Mouse (Mus musculus): Measurements from ENCODE around the gene Ucn2. TPM values are rescaled to one million over a fixed set of nuclear protein-coding genes. Genes with fewer than 3 reads are reported as not detected.

The Ucn2 gene
- polyA plus RNA-seq, 1 experiment from 2014 or later, result not detected

DNA sequence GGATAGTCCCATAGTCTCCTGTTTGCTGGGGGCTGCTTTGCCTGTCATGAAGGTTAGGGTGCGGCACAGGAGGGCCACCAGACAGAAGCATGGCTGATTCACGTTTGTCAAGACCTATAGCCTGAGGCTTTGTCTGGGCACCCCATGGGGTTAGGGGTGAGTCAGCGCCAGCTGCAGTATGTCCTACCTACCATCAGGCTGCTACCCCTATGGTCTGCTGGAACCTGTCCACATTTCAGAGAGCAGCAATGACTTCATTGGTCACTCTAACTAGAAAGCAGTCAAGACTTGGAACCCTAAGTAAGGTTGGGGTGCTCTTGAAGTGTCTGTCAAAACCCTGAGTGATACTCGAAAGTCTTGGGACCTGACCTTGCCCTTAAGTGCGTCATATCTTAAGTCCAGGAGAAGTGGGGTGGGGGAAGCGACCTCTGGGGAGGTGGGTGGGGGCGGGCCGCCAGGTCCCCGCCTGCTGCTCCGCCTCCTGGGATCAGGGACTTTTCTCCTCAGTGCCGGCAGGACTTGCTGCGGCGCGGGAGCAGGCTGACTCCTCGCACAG is 32.7 kb upstream of the Ucn2 start, which contains the start of gene Col7a1:
Gene Col7a1, plus strand, starts transcription at position 506 of the 556 bp plus-strand sequence.
- Histone ChIP-seq H3K9ac (ENCODE audit: low read length) (peak within 1 kb of the TSS; percentile 48), H3K36me3 (ENCODE audit: control insufficient read depth, insufficient read depth, low read length) (peaks cover 28% of the 10 kb centered on the region), H3K27ac (replicated peaks in 1 of 2; ENCODE audit: control insufficient read depth in 1 of 2, insufficient read depth in 1 of 2, low read depth in 2 of 2, low read length in 2 of 2) (no peak within 1 kb of the TSS), H3K4me1 (ENCODE audit: control insufficient read depth in 2 of 2, insufficient read depth in 2 of 2, low read length in 2 of 2) (peaks cover 14 to 34% of the 10 kb centered on the region in 2 experiments; a peak in 3 of 4 replicates), H3K4me3 (ENCODE audit: control insufficient read depth in 1 of 2, insufficient read depth in 1 of 2, low read depth in 1 of 2, low read length in 2 of 2) (peak within 1 kb of the TSS; percentile 30), H3K27me3 (ENCODE audit: control insufficient read depth, insufficient read depth, low read length) (peaks cover 17% of the 10 kb centered on the region), H3K9me3 (ENCODE audit: control insufficient read depth, low read length) (no peaks in the 10 kb centered on the region), H3K4me2 (ENCODE audit: low read length) (peak within 1 kb of the TSS; percentile 58)
- ATAC-seq (ENCODE audit: insufficient number of reproducible peaks, insufficient read depth, low FRiP score, low read depth), result no peak
- WGBS, result 10% methylated on average over 14 of the region's 15 CpGs

DNA sequence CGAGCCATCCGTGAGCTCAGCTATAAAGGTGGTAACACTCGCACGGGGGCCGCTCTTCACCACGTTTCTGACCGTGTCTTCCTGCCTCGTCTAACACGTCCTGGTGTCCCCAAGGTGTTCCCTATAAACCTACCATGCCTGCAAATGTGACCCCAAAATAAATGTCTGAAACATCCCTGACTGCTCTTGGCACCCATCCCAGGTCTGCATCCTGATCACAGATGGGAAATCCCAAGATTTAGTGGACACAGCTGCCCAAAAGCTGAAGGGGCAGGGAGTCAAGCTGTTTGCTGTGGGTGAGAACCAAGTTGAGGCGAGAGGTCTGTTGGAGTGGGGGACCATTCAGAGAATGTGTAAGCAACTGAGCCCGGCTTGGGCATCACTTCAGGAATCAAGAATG is 30.6 kb upstream of the Ucn2 start:
- no peak for ATAC-seq (ENCODE audit: insufficient number of reproducible peaks, insufficient read depth, low FRiP score, low read depth)
- Histone ChIP-seq H3K27ac (replicated peaks in 1 of 2; ENCODE audit: control insufficient read depth in 1 of 2, insufficient read depth in 1 of 2, low read depth in 2 of 2, low read length in 2 of 2) (no peak overlapping the region), H3K4me2 (ENCODE audit: low read length) (no peak overlapping the region), H3K27me3 (ENCODE audit: control insufficient read depth, insufficient read depth, low read length) (peaks cover 17% of the 10 kb centered on the region), H3K9me3 (ENCODE audit: control insufficient read depth, low read length) (no peaks in the 10 kb centered on the region), H3K4me1 (ENCODE audit: control insufficient read depth in 2 of 2, insufficient read depth in 2 of 2, low read length in 2 of 2) (peaks cover 3 to 15% of the 10 kb centered on the region in 2 experiments; a peak in 2 of 4 replicates), H3K36me3 (ENCODE audit: control insufficient read depth, insufficient read depth, low read length) (peaks cover 7% of the 10 kb centered on the region), H3K4me3 (ENCODE audit: control insufficient read depth in 1 of 2, insufficient read depth in 1 of 2, low read depth in 1 of 2, low read length in 2 of 2) (no peak overlapping the region), H3K9ac (ENCODE audit: low read length) (no peak overlapping the region)
- 89% methylated on average over 11 of the region's 11 CpGs for WGBS

DNA sequence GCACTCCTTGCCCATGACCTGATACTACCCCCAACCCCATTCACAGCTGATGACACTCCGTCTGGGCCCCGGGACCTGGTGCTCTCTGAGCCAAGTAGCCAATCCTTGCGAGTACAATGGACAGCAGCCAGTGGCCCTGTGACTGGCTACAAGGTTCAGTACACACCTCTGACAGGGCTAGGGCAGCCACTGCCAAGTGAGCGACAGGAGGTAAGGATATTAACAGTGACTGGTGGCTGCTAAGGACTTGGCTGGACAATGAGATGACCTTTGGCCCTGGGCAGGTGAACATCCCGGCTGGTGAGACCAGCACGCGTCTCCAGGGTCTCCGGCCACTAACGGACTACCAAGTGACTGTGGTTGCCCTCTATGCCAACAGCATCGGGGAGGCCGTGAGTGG is 30.0 kb upstream of the Ucn2 start:
- Histone ChIP-seq H3K9ac (ENCODE audit: low read length) (no peak overlapping the region), H3K4me3 (ENCODE audit: control insufficient read depth in 1 of 2, insufficient read depth in 1 of 2, low read depth in 1 of 2, low read length in 2 of 2) (no peak overlapping the region), H3K36me3 (ENCODE audit: control insufficient read depth, insufficient read depth, low read length) (0 out of 2 replicates have a peak, but pooled peaks cover 2% of the 10 kb centered on the region), H3K4me1 (ENCODE audit: control insufficient read depth in 2 of 2, insufficient read depth in 2 of 2, low read length in 2 of 2) (peaks cover 2 to 14% of the 10 kb centered on the region in 2 experiments; a peak in 2 of 4 replicates), H3K9me3 (ENCODE audit: control insufficient read depth, low read length) (no peaks in the 10 kb centered on the region), H3K27ac (replicated peaks in 1 of 2; ENCODE audit: control insufficient read depth in 1 of 2, insufficient read depth in 1 of 2, low read depth in 2 of 2, low read length in 2 of 2) (no peak overlapping the region), H3K27me3 (ENCODE audit: control insufficient read depth, insufficient read depth, low read length) (peaks cover 17% of the 10 kb centered on the region), H3K4me2 (ENCODE audit: low read length) (no peak overlapping the region)
- 84% methylated on average over 11 of the region's 11 CpGs for whole genome bisulfite sequencing
- ATAC-seq (ENCODE audit: insufficient number of reproducible peaks, insufficient read depth, low FRiP score, low read depth), result no peak

DNA sequence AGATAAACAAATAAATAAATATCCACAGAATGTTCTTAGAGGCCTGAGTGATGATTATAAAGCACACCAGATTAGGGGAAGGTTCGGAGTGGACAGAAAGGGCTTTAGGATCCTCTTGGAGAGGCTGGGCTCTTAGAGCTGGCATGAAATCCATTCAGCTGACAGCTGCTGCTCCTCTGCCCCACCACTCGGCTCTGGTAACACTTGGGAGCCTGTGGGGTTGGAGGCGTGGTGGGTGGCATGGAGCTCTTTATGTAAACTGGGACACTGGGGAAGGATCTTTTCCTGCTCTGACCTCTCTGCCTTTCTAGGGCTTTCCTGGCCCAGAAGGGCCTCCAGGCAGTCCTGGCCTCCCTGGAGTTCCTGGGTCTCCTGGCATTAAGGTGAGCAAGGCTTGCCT is 22.2 kb upstream of the Ucn2 start:
- Histone ChIP-seq H3K36me3 (ENCODE audit: control insufficient read depth, insufficient read depth, low read length) (no peaks in the 10 kb centered on the region), H3K27me3 (ENCODE audit: control insufficient read depth, insufficient read depth, low read length) (no peaks in the 10 kb centered on the region), H3K4me1 (ENCODE audit: control insufficient read depth in 2 of 2, insufficient read depth in 2 of 2, low read length in 2 of 2) (no peaks in the 10 kb centered on the region), H3K4me2 (ENCODE audit: low read length) (no peak overlapping the region), H3K9me3 (ENCODE audit: control insufficient read depth, low read length) (no peaks in the 10 kb centered on the region), H3K4me3 (ENCODE audit: control insufficient read depth in 1 of 2, insufficient read depth in 1 of 2, low read depth in 1 of 2, low read length in 2 of 2) (no peak overlapping the region), H3K27ac (replicated peaks in 1 of 2; ENCODE audit: control insufficient read depth in 1 of 2, insufficient read depth in 1 of 2, low read depth in 2 of 2, low read length in 2 of 2) (no peak overlapping the region), H3K9ac (ENCODE audit: low read length) (no peak overlapping the region)
- 73% methylated on average over 3 of the region's 3 CpGs for WGBS
- ATAC-seq (ENCODE audit: insufficient number of reproducible peaks, insufficient read depth, low FRiP score, low read depth), result no peak

DNA sequence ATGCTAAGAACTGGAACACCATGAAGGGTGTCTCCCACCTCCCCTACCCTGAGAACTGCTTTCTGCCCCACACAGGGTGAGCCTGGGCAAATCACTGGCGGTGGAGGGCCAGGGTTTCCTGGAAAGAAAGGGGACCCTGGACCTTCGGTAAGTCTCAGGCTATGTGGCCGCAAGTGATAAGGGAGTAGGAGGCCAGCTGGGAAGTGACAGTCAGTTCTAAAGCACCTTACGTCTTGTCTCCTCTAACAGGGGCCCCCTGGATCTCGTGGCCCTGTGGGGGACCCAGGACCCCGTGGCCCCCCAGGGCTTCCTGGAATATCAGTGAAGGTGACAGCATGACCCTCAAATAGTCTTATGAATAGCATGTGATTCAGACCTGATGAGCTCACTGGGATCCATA is 21.5 kb upstream of the Ucn2 start:
- Histone ChIP-seq H3K4me2 (ENCODE audit: low read length) (no peak overlapping the region), H3K4me3 (ENCODE audit: control insufficient read depth in 1 of 2, insufficient read depth in 1 of 2, low read depth in 1 of 2, low read length in 2 of 2) (no peak overlapping the region), H3K27ac (replicated peaks in 1 of 2; ENCODE audit: control insufficient read depth in 1 of 2, insufficient read depth in 1 of 2, low read depth in 2 of 2, low read length in 2 of 2) (no peak overlapping the region), H3K27me3 (ENCODE audit: control insufficient read depth, insufficient read depth, low read length) (no peaks in the 10 kb centered on the region), H3K4me1 (ENCODE audit: control insufficient read depth in 2 of 2, insufficient read depth in 2 of 2, low read length in 2 of 2) (no peaks in the 10 kb centered on the region), H3K36me3 (ENCODE audit: control insufficient read depth, insufficient read depth, low read length) (no peaks in the 10 kb centered on the region), H3K9ac (ENCODE audit: low read length) (no peak overlapping the region), H3K9me3 (ENCODE audit: control insufficient read depth, low read length) (no peaks in the 10 kb centered on the region)
- ATAC-seq (ENCODE audit: insufficient number of reproducible peaks, insufficient read depth, low FRiP score, low read depth), result no peak
- 63% methylated on average over 6 of the region's 6 CpGs for WGBS

DNA sequence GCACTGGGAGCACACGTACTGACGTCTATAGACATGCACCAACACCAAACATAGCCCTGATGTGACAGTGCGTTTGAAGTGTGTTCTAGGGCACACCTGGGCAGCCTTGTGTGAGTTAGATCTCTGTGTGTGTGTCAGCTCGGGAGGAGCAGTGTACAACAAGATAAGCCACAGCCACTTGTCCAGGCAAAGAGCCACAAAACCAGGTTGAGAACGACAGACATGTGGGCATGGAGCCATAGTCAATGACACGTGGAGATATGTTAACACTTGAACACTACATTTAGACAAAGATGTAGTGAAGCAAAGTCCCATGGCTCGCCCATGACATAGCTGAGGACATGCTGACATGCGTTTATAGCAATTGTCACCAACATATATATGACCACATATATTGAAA is 15.2 kb upstream of the Ucn2 start:
- Histone ChIP-seq H3K36me3 (ENCODE audit: control insufficient read depth, insufficient read depth, low read length) (no peaks in the 10 kb centered on the region), H3K4me3 (ENCODE audit: control insufficient read depth in 1 of 2, insufficient read depth in 1 of 2, low read depth in 1 of 2, low read length in 2 of 2) (no peak overlapping the region), H3K27ac (replicated peaks in 1 of 2; ENCODE audit: control insufficient read depth in 1 of 2, insufficient read depth in 1 of 2, low read depth in 2 of 2, low read length in 2 of 2) (no peak overlapping the region), H3K4me2 (ENCODE audit: low read length) (no peak overlapping the region), H3K4me1 (ENCODE audit: control insufficient read depth in 2 of 2, insufficient read depth in 2 of 2, low read length in 2 of 2) (no peaks in the 10 kb centered on the region; a peak in 2 of 4 replicates), H3K9me3 (ENCODE audit: control insufficient read depth, low read length) (no peaks in the 10 kb centered on the region), H3K9ac (ENCODE audit: low read length) (no peak overlapping the region), H3K27me3 (ENCODE audit: control insufficient read depth, insufficient read depth, low read length) (no peaks in the 10 kb centered on the region)
- ATAC-seq (ENCODE audit: insufficient number of reproducible peaks, insufficient read depth, low FRiP score, low read depth), result no peak
- 55% methylated on average over 8 of the region's 8 CpGs for WGBS

DNA sequence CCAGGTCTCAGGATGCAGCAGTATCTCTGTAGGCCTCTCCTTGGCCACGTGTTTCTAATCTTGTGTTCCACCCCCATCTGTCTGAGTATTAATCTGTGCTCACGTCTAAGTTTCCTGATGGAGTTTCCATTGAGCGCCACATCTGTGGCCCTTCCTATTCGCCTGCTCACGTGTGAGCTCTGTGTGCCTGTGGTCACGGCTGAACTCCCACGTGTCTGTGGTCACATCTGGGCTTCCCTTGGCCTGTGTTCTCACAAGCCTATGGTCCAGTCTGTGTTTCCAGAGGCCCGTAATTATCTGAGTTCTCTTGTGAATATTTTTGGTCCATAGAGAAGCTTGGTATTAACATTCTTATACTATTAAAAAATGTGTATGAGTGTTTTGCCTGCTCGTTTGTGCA is 9.3 kb upstream of the Ucn2 start:
- Histone ChIP-seq H3K36me3 (ENCODE audit: control insufficient read depth, insufficient read depth, low read length) (no peaks in the 10 kb centered on the region), H3K27ac (replicated peaks in 1 of 2; ENCODE audit: control insufficient read depth in 1 of 2, insufficient read depth in 1 of 2, low read depth in 2 of 2, low read length in 2 of 2) (no peak overlapping the region), H3K9ac (ENCODE audit: low read length) (no peak overlapping the region), H3K9me3 (ENCODE audit: control insufficient read depth, low read length) (no peaks in the 10 kb centered on the region), H3K4me3 (ENCODE audit: control insufficient read depth in 1 of 2, insufficient read depth in 1 of 2, low read depth in 1 of 2, low read length in 2 of 2) (no peak overlapping the region), H3K4me2 (ENCODE audit: low read length) (no peak overlapping the region), H3K4me1 (ENCODE audit: control insufficient read depth in 2 of 2, insufficient read depth in 2 of 2, low read length in 2 of 2) (no peaks in the 10 kb centered on the region), H3K27me3 (ENCODE audit: control insufficient read depth, insufficient read depth, low read length) (no peaks in the 10 kb centered on the region)
- WGBS, result 79% methylated on average over 9 of the region's 9 CpGs
- ATAC-seq (ENCODE audit: insufficient number of reproducible peaks, insufficient read depth, low FRiP score, low read depth), result no peak

DNA sequence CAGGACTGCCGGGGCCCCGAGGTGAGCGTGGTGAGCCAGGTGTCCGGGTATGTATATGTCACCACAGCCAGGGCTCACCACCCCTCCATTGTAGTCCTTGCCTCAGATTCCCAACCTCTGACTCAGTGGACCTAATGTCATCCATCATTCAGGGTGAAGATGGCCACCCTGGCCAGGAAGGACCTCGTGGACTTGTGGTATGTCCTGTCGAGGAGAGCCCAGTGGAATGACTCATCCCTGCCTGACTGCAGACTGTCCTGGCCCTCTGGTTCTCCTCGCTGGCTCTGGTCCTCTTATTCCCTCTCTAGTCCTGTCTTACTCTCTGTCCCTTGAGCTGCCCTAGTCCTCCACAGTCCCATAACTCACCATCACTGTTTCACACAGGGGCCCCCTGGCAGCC is 7.8 kb upstream of the Ucn2 start:
- H3K9me3 ChIP-seq (ENCODE audit: control insufficient read depth, low read length), result no peaks in the 10 kb centered on the region
- 68% methylated on average over 7 of the region's 7 CpGs for WGBS
- H3K9ac ChIP-seq (ENCODE audit: low read length), result no peak overlapping the region
- H3K27ac ChIP-seq (replicated peaks in 1 of 2; ENCODE audit: control insufficient read depth in 1 of 2, insufficient read depth in 1 of 2, low read depth in 2 of 2, low read length in 2 of 2), result no peak overlapping the region
- no peaks in the 10 kb centered on the region for H3K36me3 ChIP-seq (ENCODE audit: control insufficient read depth, insufficient read depth, low read length)
- no peak overlapping the region for H3K4me3 ChIP-seq (ENCODE audit: control insufficient read depth in 1 of 2, insufficient read depth in 1 of 2, low read depth in 1 of 2, low read length in 2 of 2)
- no peaks in the 10 kb centered on the region for H3K27me3 ChIP-seq (ENCODE audit: control insufficient read depth, insufficient read depth, low read length)
- ATAC-seq (ENCODE audit: insufficient number of reproducible peaks, insufficient read depth, low FRiP score, low read depth), result 0 out of 2 replicates have a peak, but pooled peaks have one; percentile 38
- no peak overlapping the region for H3K4me2 ChIP-seq (ENCODE audit: low read length)
- no peaks in the 10 kb centered on the region for H3K4me1 ChIP-seq (ENCODE audit: control insufficient read depth in 2 of 2, insufficient read depth in 2 of 2, low read length in 2 of 2)
